In genomic region chr6:47651385-47651718, GRCm38 (mm10) we compare ENCODE assay signal across 8 mouse cellular contexts. TPM values are rescaled to one million over a fixed set of nuclear protein-coding genes. Genes with fewer than 3 reads are reported as not detected.
DNase-seq lines count a peak whose midpoint lies in the region; ATAC-seq and TF ChIP-seq lines count a peak whose summit lies in the region.
"Not testable (repeated sequence)": the region's sequence is repeated elsewhere in the genome, so short reads cannot be mapped to it uniquely, and the experiment has no call there.

No protein-coding gene starts in this region.

- not testable (repeated sequence) for H3K4me1 ChIP-seq in bone marrow macrophage, adult 2 months (ENCODE audit: control insufficient read depth, insufficient read depth, low read length); heart, embryonic 11.5 days (ENCODE audit: control insufficient read depth, insufficient read depth, low read length); hindbrain, postnatal 0 days (ENCODE audit: insufficient read depth, low read length); limb, embryonic 11.5 days (ENCODE audit: control insufficient read depth, insufficient read depth, low read length); lung, embryonic 14.5 days (ENCODE audit: insufficient read depth); midbrain, embryonic 15.5 days; stomach, embryonic 16.5 days (ENCODE audit: control insufficient read depth, insufficient read depth, low read length)

- peak overlapping the region; percentile 80 for H3K4me3 ChIP-seq in bone marrow macrophage, adult 2 months (ENCODE audit: insufficient read depth, low read length)
- peak overlapping the region; percentile 59 for H3K4me3 ChIP-seq in heart, embryonic 11.5 days (ENCODE audit: low read depth, low read length)
- H3K4me3 ChIP-seq in hindbrain, postnatal 0 days (ENCODE audit: low read length), result peak overlapping the region; percentile 63
- H3K4me3 ChIP-seq in limb, embryonic 11.5 days (ENCODE audit: low read depth, low read length), result peak overlapping the region; percentile 57
- H3K4me3 ChIP-seq in lung, embryonic 14.5 days (ENCODE audit: low read depth, low read length), result peak overlapping the region; percentile 58
- H3K4me3 ChIP-seq in midbrain, embryonic 15.5 days, result peak overlapping the region; percentile 59
- peak overlapping the region; percentile 74 for H3K4me3 ChIP-seq in stomach, embryonic 16.5 days (replicated peaks; ENCODE audit: low read length)

- not testable (repeated sequence) for H3K27me3 ChIP-seq in heart, embryonic 11.5 days (ENCODE audit: control insufficient read depth, insufficient read depth, low read length); hindbrain, postnatal 0 days (ENCODE audit: insufficient read depth, low read length); limb, embryonic 11.5 days (ENCODE audit: control insufficient read depth, insufficient read depth, low read length); lung, embryonic 14.5 days (ENCODE audit: insufficient read depth, low read length); midbrain, embryonic 15.5 days (replicated peaks); stomach, embryonic 16.5 days (ENCODE audit: control insufficient read depth, insufficient read depth, low read length)

- H3K4me2 ChIP-seq in heart, embryonic 11.5 days, result peak overlapping the region; percentile 75
- H3K4me2 ChIP-seq in hindbrain, postnatal 0 days (ENCODE audit: low read depth, low read length), result peak overlapping the region; percentile 70
- H3K4me2 ChIP-seq in limb, embryonic 11.5 days (ENCODE audit: low read depth, severe bottlenecking), result peak overlapping the region; percentile 74
- peak overlapping the region; percentile 75 for H3K4me2 ChIP-seq in lung, embryonic 14.5 days
- H3K4me2 ChIP-seq in midbrain, embryonic 15.5 days, result peak overlapping the region; percentile 53
- peak overlapping the region; percentile 80 for H3K4me2 ChIP-seq in stomach, embryonic 16.5 days (ENCODE audit: low read depth, low read length)

- TF ChIP-seq POLR2A in bone marrow macrophage, adult 2 months (IDR thresholded peaks at IDR 0.05; ENCODE audit: borderline replicate concordance, low read depth, low read length), result not testable (repeated sequence)

- 2% methylated on average over 22 of the region's 23 CpGs for WGBS in heart, embryonic 11.5 days (ENCODE audit: insufficient replicate concordance)
- 2% methylated on average over 22 of the region's 23 CpGs for WGBS in hindbrain, postnatal 0 days
- whole genome bisulfite sequencing in limb, embryonic 11.5 days, result 2% methylated on average over 21 of the region's 23 CpGs
- WGBS in lung, embryonic 14.5 days, result 1% methylated on average over 22 of the region's 23 CpGs
- under 1% methylated on average over 21 of the region's 23 CpGs for WGBS in midbrain, embryonic 15.5 days
- WGBS in stomach, embryonic 16.5 days, result under 1% methylated on average over 22 of the region's 23 CpGs

- H3K36me3 ChIP-seq in heart, embryonic 11.5 days (ENCODE audit: control insufficient read depth, insufficient read depth, low read length); hindbrain, postnatal 0 days (ENCODE audit: insufficient read depth, low read length); limb, embryonic 11.5 days (ENCODE audit: control insufficient read depth, insufficient read depth, low read length); lung, embryonic 14.5 days (ENCODE audit: insufficient read depth); midbrain, embryonic 15.5 days (replicated peaks); stomach, embryonic 16.5 days (ENCODE audit: control insufficient read depth, insufficient read depth, low read length): not testable (repeated sequence)

- not testable (repeated sequence) for DNase-seq in hindbrain, postnatal 0 days (ENCODE audit: low spot score); limb, embryonic 11.5 days (ENCODE audit: low spot score); lung, embryonic 14.5 days

- H3K9ac ChIP-seq in heart, embryonic 11.5 days (ENCODE audit: low read depth, low read length), result peak overlapping the region; percentile 61
- peak overlapping the region; percentile 57 for H3K9ac ChIP-seq in hindbrain, postnatal 0 days (replicated peaks; ENCODE audit: low read length)
- H3K9ac ChIP-seq in limb, embryonic 11.5 days (ENCODE audit: low read length), result peak overlapping the region; percentile 61
- peak overlapping the region; percentile 60 for H3K9ac ChIP-seq in lung, embryonic 14.5 days
- peak overlapping the region; percentile 49 for H3K9ac ChIP-seq in midbrain, embryonic 15.5 days
- H3K9ac ChIP-seq in stomach, embryonic 16.5 days (ENCODE audit: low read length), result peak overlapping the region; percentile 83

- peak; percentile 38 for ATAC-seq in erythroid progenitor cell, adult 5-6 weeks (replicated peaks; ENCODE audit: low FRiP score, poor library complexity, severe bottlenecking)
- ATAC-seq in heart, embryonic 11.5 days (replicated peaks; ENCODE audit: insufficient number of reproducible peaks, low FRiP score, low TSS enrichment), result peak; percentile 46; the same call in 1 of the 2 replicates
- ATAC-seq in hindbrain, postnatal 0 days; midbrain, embryonic 15.5 days (replicated peaks): not testable (repeated sequence)
- peak; percentile 37; the same call in 1 of the 2 replicates for ATAC-seq in limb, embryonic 11.5 days (ENCODE audit: insufficient number of reproducible peaks, low FRiP score, low TSS enrichment, low read depth)
- ATAC-seq in lung, embryonic 14.5 days (ENCODE audit: insufficient read depth), result peak; percentile 57; the same call in 1 of the 2 replicates
- ATAC-seq in stomach, embryonic 16.5 days (ENCODE audit: insufficient read depth, low FRiP score), result peak; percentile 52

- not testable (repeated sequence) for H3K9me3 ChIP-seq in heart, embryonic 11.5 days (replicated peaks; ENCODE audit: control insufficient read depth, low read length); hindbrain, postnatal 0 days (ENCODE audit: low read length); limb, embryonic 11.5 days (ENCODE audit: control insufficient read depth, low read length); lung, embryonic 14.5 days (ENCODE audit: low read depth, low read length); midbrain, embryonic 15.5 days; stomach, embryonic 16.5 days (replicated peaks; ENCODE audit: control insufficient read depth, low read length)

- not testable (repeated sequence) for TF ChIP-seq CTCF in bone marrow macrophage, adult 2 months (IDR thresholded peaks at IDR 0.05; ENCODE audit: low read depth, low read length); hindbrain, postnatal 0 days (IDR thresholded peaks at IDR 0.05; ENCODE audit: low read depth); lung, embryonic 14.5 days (IDR thresholded peaks at IDR 0.05; ENCODE audit: low read depth)

- not testable (repeated sequence) for H3K27ac ChIP-seq in bone marrow macrophage, adult 2 months (ENCODE audit: insufficient read depth, low read depth, low read length); heart, embryonic 11.5 days (ENCODE audit: low read depth, low read length); limb, embryonic 11.5 days (replicated peaks; ENCODE audit: low read depth, low read length)
- peak overlapping the region; percentile 70; the same call in 1 of the 2 replicates for H3K27ac ChIP-seq in hindbrain, postnatal 0 days
- peak overlapping the region; percentile 65; the same call in 1 of the 2 replicates for H3K27ac ChIP-seq in lung, embryonic 14.5 days (ENCODE audit: low read depth)
- H3K27ac ChIP-seq in midbrain, embryonic 15.5 days, result peak overlapping the region; percentile 84
- H3K27ac ChIP-seq in stomach, embryonic 16.5 days (ENCODE audit: low read length), result peak overlapping the region; percentile 69

RNA-seq across cellular contexts. Expression of gene Ezh2, which starts 56.2 kb away (rescaled TPM):
- polyA plus RNA-seq in bone marrow macrophage, adult 2 months (2012; ENCODE audit: insufficient read depth, insufficient read length, missing spikeins), result 41.5 and 61.9 TPM in 2 replicates
- total RNA-seq in erythroid progenitor cell, adult 5-6 weeks (2015; ENCODE audit: low replicate concordance), result 527 and 773 TPM in 2 replicates
- total RNA-seq in erythroid progenitor cell, adult 5-6 weeks (2017; ENCODE audit: low replicate concordance), result 546 and 659 TPM in 2 replicates
- polyA plus RNA-seq in heart, embryonic 11.5 days (2014; fragmentation: Nextera tagmentation; extraction: Ambion mirVana), result 60.2 and 66.7 TPM in 2 replicates
- total RNA-seq in hindbrain, postnatal 0 days (2014; rRNA removed), result 23.1 and 25.8 TPM in 2 replicates
- 32.0 and 37.1 TPM in 2 replicates for polyA plus RNA-seq in hindbrain, postnatal 0 days (2015; fragmentation: Nextera tagmentation; extraction: Ambion mirVana)
- 172 and 179 TPM in 2 replicates for polyA plus RNA-seq in limb, embryonic 11.5 days (2014; fragmentation: Nextera tagmentation; extraction: Ambion mirVana)
- polyA plus RNA-seq in lung, embryonic 14.5 days (2014; fragmentation: Nextera tagmentation; extraction: Ambion mirVana), result 102 TPM in 2 replicates
- 69.0 and 78.7 TPM in 2 replicates for polyA plus RNA-seq in midbrain, embryonic 15.5 days (2015; fragmentation: Nextera tagmentation; extraction: Ambion mirVana)
- 59.4 and 64.4 TPM in 2 replicates for polyA plus RNA-seq in stomach, embryonic 16.5 days (2015; fragmentation: Nextera tagmentation; extraction: Ambion mirVana)
